Mouse (Mus musculus): Measurements from ENCODE around the gene Gpr137c. TPM values are rescaled to one million over a fixed set of nuclear protein-coding genes. Genes with fewer than 3 reads are reported as not detected.

The Gpr137c gene
- total RNA-seq, 2 experiments from 2014 or later: 2.8 to 3.0 TPM

DNA sequence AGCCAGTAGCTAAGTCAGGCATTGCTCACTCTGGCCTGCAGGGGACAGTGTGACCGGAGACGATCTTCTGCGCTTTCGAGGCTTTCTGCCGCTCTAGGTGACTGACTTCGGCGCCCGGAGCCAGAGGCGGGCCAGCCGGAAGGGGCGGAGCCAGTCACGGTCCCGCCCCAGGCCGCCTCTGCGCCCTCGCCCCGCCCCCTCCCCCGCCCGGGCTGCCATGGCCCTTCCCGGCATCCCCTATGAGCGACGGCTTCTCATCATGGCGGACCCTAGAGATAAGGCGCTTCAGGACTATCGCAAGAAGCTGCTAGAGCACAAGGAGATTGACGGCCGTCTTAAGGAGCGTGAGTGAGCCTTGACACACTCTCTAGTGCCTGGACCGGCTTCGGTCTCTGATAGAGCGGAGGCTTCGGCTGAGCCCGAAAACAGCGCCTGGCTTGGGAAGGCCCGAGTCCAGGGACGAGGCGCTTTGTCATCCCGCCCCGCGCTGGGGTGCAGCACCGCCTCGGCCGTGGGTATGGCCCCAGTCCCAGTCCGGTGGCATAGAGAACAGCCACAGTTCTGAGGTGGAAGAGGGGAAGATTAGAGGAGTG lies 110.2 kb downstream of the Gpr137c start, which contains the start of gene Psmc6:
Psmc6 (plus strand) TSS at position 200 of the 593 bp plus-strand sequence.
- DNase-seq: peak; percentile 93
- intact Hi-C loops (cut with DNase I): loop anchor here (2.0 kb wide), 1 partner anchor 21 kb away; the partner anchor contains the start of gene Styx

Other genes starting within 250 kb of the Gpr137c start
- gene Ptger2, start 231.5 kb upstream of the Gpr137c start, total RNA-seq (2021): under 1 TPM; 0.25 to 0.45 TPM
- 10 to 100 TPM; 13.3 to 14.7 TPM for gene Txndc16, start 611 bp downstream of the Gpr137c start, total RNA-seq (2021)
- gene Ero1l, start 99.1 kb downstream of the Gpr137c start, total RNA-seq (2021): 10 to 100 TPM; 24.9 to 26.8 TPM
- gene Psmc6, start 110.1 kb downstream of the Gpr137c start, total RNA-seq (2021): 100 to 1,000 TPM; 119 to 121 TPM
- 10 to 100 TPM; 37.3 to 51.1 TPM for gene Styx, start 131.4 kb downstream of the Gpr137c start, total RNA-seq (2021)
- gene Gnpnat1, start 185.2 kb downstream of the Gpr137c start, total RNA-seq (2021): 10 to 100 TPM; 10.0 to 10.6 TPM